Mouse (Mus musculus): Measurements from ENCODE around the gene Utp4. TPM values are rescaled to one million over a fixed set of nuclear protein-coding genes. Genes with fewer than 3 reads are reported as not detected.

The Utp4 gene
- polyA plus RNA-seq (2015; fragmentation: Nextera tagmentation; extraction: Ambion mirVana): 42.6 and 44.6 TPM in 2 replicates

DNA sequence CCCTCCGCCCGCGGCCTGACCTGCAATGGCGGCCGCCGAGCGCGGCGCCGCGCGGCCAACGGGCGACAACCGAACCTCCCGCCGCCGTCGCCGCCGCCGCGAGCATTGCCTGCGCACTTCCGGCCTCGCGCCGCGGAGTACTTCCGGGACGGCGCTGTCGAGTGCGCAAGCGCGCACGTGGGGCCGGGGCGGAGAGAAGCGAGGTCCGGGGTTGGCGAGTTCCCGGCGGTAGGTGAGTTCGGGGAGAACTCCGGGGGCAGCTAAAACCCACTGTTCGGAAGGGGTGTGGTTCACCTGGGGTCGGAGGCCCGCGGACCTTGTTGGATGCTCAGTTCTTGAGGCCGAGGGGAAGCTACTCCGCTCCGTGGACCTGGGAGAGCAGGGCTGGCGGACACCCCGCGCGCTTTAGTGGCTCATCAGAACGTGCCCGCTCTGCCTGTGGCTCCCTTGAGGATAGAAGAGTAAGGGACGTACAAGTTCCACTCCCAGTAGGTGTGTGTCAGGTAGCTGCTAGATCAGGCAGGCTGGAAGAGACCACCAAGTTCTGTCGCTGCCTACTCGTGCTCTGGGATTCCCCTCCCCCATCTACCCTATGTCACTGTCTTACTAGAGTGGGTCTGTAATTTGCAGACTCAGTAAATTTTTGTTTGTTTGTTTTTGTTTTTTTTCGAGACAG lies at the start of gene Utp4:
Gene Utp4 (plus strand): TSS at position 156 of the 676 bp plus-strand sequence.
- peaks cover 23% of the 10 kb centered on the region for H3K4me1 ChIP-seq
- peak within 1 kb of the TSS; percentile 96 for H3K27ac ChIP-seq
- no peaks in the 10 kb centered on the region for H3K27me3 ChIP-seq (replicated peaks)
- H3K9me3 ChIP-seq: no peaks in the 10 kb centered on the region
- ATAC-seq (replicated peaks): peak; percentile 95
- peak within 1 kb of the TSS; percentile 95 for H3K9ac ChIP-seq
- H3K4me2 ChIP-seq: peak within 1 kb of the TSS; percentile 89
- WGBS: under 1% methylated on average over 63 of the region's 63 CpGs
- H3K4me3 ChIP-seq: peak within 1 kb of the TSS; percentile 100
- H3K36me3 ChIP-seq (replicated peaks): peaks cover 6% of the 10 kb centered on the region; the same call in 1 of the 2 replicates

DNA sequence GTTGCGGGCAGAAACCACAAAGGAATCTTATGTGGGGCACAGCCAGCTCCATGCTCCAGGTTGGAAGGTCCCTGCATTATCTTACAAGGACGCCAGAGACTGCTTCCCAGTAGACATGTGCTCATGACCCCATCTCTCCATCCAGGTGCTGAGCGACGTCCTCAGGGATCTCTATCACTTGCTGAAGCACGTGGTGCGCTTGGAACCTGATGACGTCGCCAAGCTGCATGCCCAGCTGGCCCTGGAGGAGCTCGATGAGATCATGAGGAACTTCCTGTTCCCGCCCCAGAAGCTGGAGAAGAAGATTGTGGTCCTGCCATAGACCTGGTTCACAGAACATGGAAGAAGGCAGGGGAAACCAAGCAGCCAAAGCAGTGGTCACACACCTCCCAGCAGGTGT lies 43.4 kb upstream of the Utp4 start:
- Histone ChIP-seq H3K4me3 (no peak overlapping the region), H3K9me3 (no peaks in the 10 kb centered on the region), H3K27me3 (replicated peaks) (no peaks in the 10 kb centered on the region), H3K4me1 (no peaks in the 10 kb centered on the region), H3K27ac (no peak overlapping the region), H3K4me2 (no peak overlapping the region), H3K9ac (no peak overlapping the region), H3K36me3 (replicated peaks) (no peaks in the 10 kb centered on the region)
- 91% methylated on average over 10 of the region's 10 CpGs for WGBS
- ATAC-seq (replicated peaks): no peak

DNA sequence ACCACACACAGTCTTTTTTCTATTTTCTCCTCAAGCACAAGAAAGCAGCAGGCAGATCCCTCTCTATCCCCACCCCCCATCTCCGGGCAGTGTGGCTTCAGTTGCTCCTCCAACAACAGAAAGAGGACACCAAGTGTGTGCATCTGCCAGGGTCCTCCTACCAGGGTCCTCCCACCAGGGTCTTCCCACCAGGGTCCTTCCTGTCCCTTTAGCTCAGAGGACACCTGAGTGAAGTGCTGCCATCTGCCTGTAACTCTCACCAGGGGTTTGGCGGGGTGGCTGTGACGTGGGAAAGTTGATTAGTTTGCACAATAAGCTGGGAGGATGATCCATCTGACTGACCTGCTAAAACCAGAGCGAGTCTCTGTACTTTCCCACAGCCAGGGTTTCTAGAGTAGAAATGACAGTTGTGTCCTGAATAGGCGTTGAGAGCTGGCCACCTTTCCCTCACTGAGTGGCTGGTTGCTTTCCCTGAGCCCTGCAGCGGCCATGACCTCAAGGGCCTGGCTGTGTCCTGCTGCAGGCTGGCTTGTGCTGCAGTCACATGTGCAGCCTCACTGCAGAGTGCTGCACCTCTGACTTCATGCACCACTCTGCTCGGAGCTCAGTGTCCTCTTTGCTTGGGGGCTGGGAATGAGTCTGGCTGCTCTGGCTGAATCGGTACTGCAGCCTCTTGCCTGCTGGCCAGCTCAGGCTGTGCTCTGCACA lies 38.7 kb upstream of the Utp4 start:
- no peak overlapping the region for H3K9ac ChIP-seq
- no peaks in the 10 kb centered on the region for H3K9me3 ChIP-seq
- 44% methylated on average over 8 of the region's 8 CpGs for whole genome bisulfite sequencing
- H3K4me2 ChIP-seq: no peak overlapping the region
- H3K4me1 ChIP-seq: no peaks in the 10 kb centered on the region
- no peaks in the 10 kb centered on the region for H3K36me3 ChIP-seq (replicated peaks)
- no peak overlapping the region for H3K4me3 ChIP-seq
- H3K27ac ChIP-seq: no peak overlapping the region
- ATAC-seq (replicated peaks): no peak
- no peaks in the 10 kb centered on the region for H3K27me3 ChIP-seq (replicated peaks)

DNA sequence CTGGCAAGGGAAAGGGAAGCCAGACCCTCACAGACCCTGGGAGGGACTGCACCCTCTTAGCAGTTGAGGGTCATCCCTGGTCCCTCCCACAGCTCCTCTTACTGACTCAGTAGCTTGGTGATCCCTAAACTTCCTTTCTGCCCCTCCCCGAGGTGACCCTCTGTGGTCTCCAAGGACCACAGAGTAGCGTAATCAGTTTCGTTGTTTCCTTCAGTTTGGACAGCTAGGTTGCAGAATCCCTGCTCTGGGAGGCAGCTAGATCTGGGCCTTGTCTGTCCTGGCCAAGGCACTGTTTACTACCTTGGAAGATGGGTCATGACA lies 38.2 kb upstream of the Utp4 start:
- Histone ChIP-seq H3K4me3 (no peak overlapping the region), H3K27ac (no peak overlapping the region), H3K4me2 (no peak overlapping the region), H3K27me3 (replicated peaks) (no peaks in the 10 kb centered on the region), H3K4me1 (no peaks in the 10 kb centered on the region), H3K9me3 (no peaks in the 10 kb centered on the region), H3K9ac (no peak overlapping the region), H3K36me3 (replicated peaks) (no peaks in the 10 kb centered on the region)
- 83% methylated on average over 3 of the region's 3 CpGs for WGBS
- ATAC-seq (replicated peaks): no peak

DNA sequence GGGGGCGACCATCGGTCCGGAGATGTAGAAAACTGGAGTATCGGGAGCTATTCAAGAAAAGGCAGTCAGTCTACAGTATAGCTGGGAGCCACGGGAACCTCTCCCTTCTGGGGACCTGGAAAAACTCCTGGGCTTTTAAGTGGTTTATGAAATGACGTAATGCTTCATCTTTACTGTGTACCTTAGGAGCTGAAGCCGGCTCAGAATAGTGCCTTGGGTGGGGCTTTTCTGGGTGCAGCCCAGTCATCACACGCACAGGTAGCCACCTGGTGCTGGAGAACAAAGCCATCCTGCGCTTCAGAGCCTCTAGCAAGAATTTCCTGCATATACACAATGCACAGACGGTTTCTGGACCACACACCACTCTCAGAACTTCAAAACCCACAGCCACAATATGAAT lies 30.6 kb upstream of the Utp4 start:
- no peak overlapping the region for H3K27ac ChIP-seq
- WGBS: 91% methylated on average over 10 of the region's 10 CpGs
- H3K9me3 ChIP-seq: no peaks in the 10 kb centered on the region
- no peak for ATAC-seq (replicated peaks)
- no peaks in the 10 kb centered on the region for H3K4me1 ChIP-seq
- H3K4me2 ChIP-seq: no peak overlapping the region
- H3K36me3 ChIP-seq (replicated peaks): no peaks in the 10 kb centered on the region
- no peak overlapping the region for H3K9ac ChIP-seq
- H3K4me3 ChIP-seq: no peak overlapping the region
- no peaks in the 10 kb centered on the region for H3K27me3 ChIP-seq (replicated peaks)

DNA sequence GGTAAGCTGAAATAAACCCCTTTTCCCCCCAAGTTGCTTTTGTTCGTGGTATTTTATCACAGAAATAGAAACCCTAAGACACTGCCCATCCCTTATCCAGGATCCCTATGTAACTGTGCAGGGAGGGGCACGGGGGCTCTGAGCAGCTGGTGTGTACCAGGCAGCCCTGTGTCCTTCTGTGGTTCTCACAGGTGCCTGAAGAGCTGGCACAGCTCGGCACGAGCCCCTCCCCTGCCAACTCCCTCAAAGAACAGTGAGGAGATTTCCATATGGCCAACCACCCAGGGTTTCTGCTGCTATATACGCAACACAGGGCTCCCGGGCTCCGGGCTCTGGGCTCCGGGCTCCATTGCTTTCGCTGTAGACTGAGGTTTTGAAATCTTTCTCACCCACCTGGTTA lies 28.1 kb upstream of the Utp4 start:
- H3K4me3 ChIP-seq: no peak overlapping the region
- no peak overlapping the region for H3K4me2 ChIP-seq
- 82% methylated on average over 9 of the region's 9 CpGs for WGBS
- no peak overlapping the region for H3K27ac ChIP-seq
- no peaks in the 10 kb centered on the region for H3K36me3 ChIP-seq (replicated peaks)
- no peak overlapping the region for H3K9ac ChIP-seq
- H3K27me3 ChIP-seq (replicated peaks): peaks cover 16% of the 10 kb centered on the region
- H3K4me1 ChIP-seq: peaks cover 7% of the 10 kb centered on the region
- no peaks in the 10 kb centered on the region for H3K9me3 ChIP-seq
- ATAC-seq (replicated peaks): no peak

GRCm38 (mm10) chr8:106870051-106870450 lies 23.4 kb upstream of the Utp4 start, which contains the start of gene Has3:
Gene Has3, plus strand, starts transcription at chr8:106870242.
- Histone ChIP-seq H3K27ac (peak within 1 kb of the TSS; percentile 74), H3K4me3 (peak within 1 kb of the TSS; percentile 82), H3K4me1 (peaks cover 36% of the 10 kb centered on the region), H3K4me2 (peak within 1 kb of the TSS; percentile 99), H3K27me3 (replicated peaks) (peaks cover 26% of the 10 kb centered on the region), H3K9me3 (no peaks in the 10 kb centered on the region), H3K9ac (peak within 1 kb of the TSS; percentile 72), H3K36me3 (replicated peaks) (no peaks in the 10 kb centered on the region; the same call in 1 of the 2 replicates)
- ATAC-seq (replicated peaks): no peak
- 1% methylated on average over 18 of the region's 18 CpGs for WGBS

GRCm38 (mm10) chr8:106870537-106871327 lies 22.7 kb upstream of the Utp4 start:
- under 1% methylated on average over 61 of the region's 63 CpGs for WGBS
- Histone ChIP-seq H3K9me3 (no peaks in the 10 kb centered on the region), H3K27me3 (replicated peaks) (peaks cover 26% of the 10 kb centered on the region), H3K4me3 (peak overlapping the region; percentile 82), H3K27ac (peak overlapping the region; percentile 74), H3K9ac (peak overlapping the region; percentile 72), H3K4me1 (peaks cover 36% of the 10 kb centered on the region), H3K4me2 (peak overlapping the region; percentile 99), H3K36me3 (replicated peaks) (no peaks in the 10 kb centered on the region; the same call in 1 of the 2 replicates)
- ATAC-seq (replicated peaks): peak; percentile 60

- H3K27ac ChIP-seq: peak overlapping the region; percentile 74
- H3K4me1 ChIP-seq: peaks cover 36% of the 10 kb centered on the region
- H3K9ac ChIP-seq: peak overlapping the region; percentile 72
- peak overlapping the region; percentile 99 for H3K4me2 ChIP-seq
- H3K27me3 ChIP-seq (replicated peaks): peaks cover 26% of the 10 kb centered on the region
- peak; percentile 56 for ATAC-seq (replicated peaks)
- under 1% methylated on average over 15 of the region's 15 CpGs for WGBS
- H3K36me3 ChIP-seq (replicated peaks): no peaks in the 10 kb centered on the region; the same call in 1 of the 2 replicates
- peak overlapping the region; percentile 82 for H3K4me3 ChIP-seq
- no peaks in the 10 kb centered on the region for H3K9me3 ChIP-seq
Measured at GRCm38 (mm10) chr8:106871328-106871926, 22.0 kb upstream of the Utp4 start.

GRCm38 (mm10) chr8:106871931-106872371 lies 21.5 kb upstream of the Utp4 start:
- peaks cover 26% of the 10 kb centered on the region for H3K27me3 ChIP-seq (replicated peaks)
- H3K9me3 ChIP-seq: no peaks in the 10 kb centered on the region
- H3K9ac ChIP-seq: peak overlapping the region; percentile 72
- peak overlapping the region; percentile 74 for H3K27ac ChIP-seq
- H3K36me3 ChIP-seq (replicated peaks): no peaks in the 10 kb centered on the region; the same call in 1 of the 2 replicates
- peak overlapping the region; percentile 82 for H3K4me3 ChIP-seq
- WGBS: under 1% methylated on average over 22 of the region's 22 CpGs
- peaks cover 36% of the 10 kb centered on the region for H3K4me1 ChIP-seq
- peak overlapping the region; percentile 99 for H3K4me2 ChIP-seq
- peak; percentile 76 for ATAC-seq (replicated peaks)

DNA sequence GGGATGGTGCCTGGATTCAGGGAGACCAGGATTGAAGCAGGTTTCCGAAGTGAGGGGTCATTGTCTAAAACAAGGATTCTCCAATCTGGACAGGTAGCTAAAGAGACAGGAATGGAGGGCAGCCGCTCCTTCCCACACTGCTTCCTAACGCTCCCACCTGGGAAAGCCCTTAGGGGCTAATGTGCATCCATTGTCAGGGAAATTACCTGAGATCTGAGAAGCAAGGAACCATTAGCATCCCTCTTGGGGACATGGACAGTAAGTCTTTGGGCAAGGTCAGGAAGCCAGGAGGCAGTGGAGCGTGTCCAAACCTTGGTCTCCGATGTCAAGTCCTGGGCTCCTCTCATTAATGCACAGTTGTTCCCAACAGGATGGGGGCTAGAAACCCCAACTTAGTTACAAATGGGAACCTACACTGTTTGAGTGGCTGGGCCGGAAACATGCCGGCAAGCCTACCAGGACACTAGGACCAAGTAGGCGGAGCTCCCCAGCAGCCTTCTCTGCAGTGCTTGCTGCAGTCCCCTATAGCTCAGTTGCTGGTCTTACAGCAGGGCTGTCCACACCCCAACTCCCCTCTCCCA lies 20.9 kb upstream of the Utp4 start:
- no peaks in the 10 kb centered on the region for H3K9me3 ChIP-seq
- peaks cover 26% of the 10 kb centered on the region for H3K27me3 ChIP-seq (replicated peaks)

More for the DNA sequence above, 20.9 kb upstream of the Utp4 start:
- WGBS: 9% methylated on average over 8 of the region's 8 CpGs
- ATAC-seq (replicated peaks): 0 out of 2 replicates have a peak, but pooled peaks have one; percentile 3
- Histone ChIP-seq H3K27ac (peak overlapping the region; percentile 74), H3K36me3 (replicated peaks) (no peaks in the 10 kb centered on the region; the same call in 1 of the 2 replicates), H3K4me1 (peaks cover 36% of the 10 kb centered on the region), H3K4me3 (peak overlapping the region; percentile 82), H3K4me2 (peak overlapping the region; percentile 99), H3K9ac (peak overlapping the region; percentile 72)

All from midbrain, embryonic 15.5 days (tissue).